12 mouse cellular contexts compared by ENCODE assay signal in genomic region chr7:142092991-142093390, GRCm38 (mm10). TPM values are rescaled to one million over a fixed set of nuclear protein-coding genes. Genes with fewer than 3 reads are reported as not detected.
DNase-seq lines count a peak whose midpoint lies in the region; ATAC-seq and TF ChIP-seq lines count a peak whose summit lies in the region.
"Had no signal": no experiment of that assay in that cellular context is flagged by ENCODE, and none has a peak within 500 bp of the region (broad histone marks: within the 10 kb centered on the region; RNA-seq: fewer than 3 reads in every experiment).

No protein-coding gene starts in this region.

- peak overlapping the region; percentile 92 for H3K9ac ChIP-seq in hindbrain, embryonic 12.5 days
- H3K9ac ChIP-seq in midbrain, postnatal 0 days (replicated peaks; ENCODE audit: low read length, poor library complexity, severe bottlenecking), result peak overlapping the region; percentile 93
- H3K9ac ChIP-seq: embryonic facial prominence, embryonic 12.5 days had no signal

- ATAC-seq in hindbrain, embryonic 12.5 days (ENCODE audit: low FRiP score), result no peak
- no peak for ATAC-seq in midbrain, postnatal 0 days (ENCODE audit: low FRiP score)

- DNase-seq in layer of hippocampus, adult 2 months (ENCODE audit: low spot score in 2 of 2), result no peak
- DNase-seq in layer of hippocampus, adult 8-10 months (ENCODE audit: low spot score in 2 of 2), result no peak
- no peak for DNase-seq in forebrain, embryonic 10.5 days (ENCODE audit: extremely low spot score, low spot score)
- DNase-seq in midbrain, postnatal 0 days (ENCODE audit: low spot score), result no peak
- DNase-seq in thymus, postnatal 4 days, result no peak
- DNase-seq in kidney, postnatal 4 days, result no peak
- no peak for DNase-seq in layer of hippocampus, postnatal 25 days (ENCODE audit: extremely low spot score in 1 of 2, low spot score in 1 of 2)

- H3K4me2 ChIP-seq in hindbrain, embryonic 12.5 days (replicated peaks), result peak overlapping the region; percentile 84
- peak overlapping the region; percentile 98 for H3K4me2 ChIP-seq in midbrain, postnatal 0 days (ENCODE audit: low read depth, low read length, poor library complexity, severe bottlenecking)

- peaks cover 84% of the 10 kb centered on the region for H3K4me1 ChIP-seq in forebrain, embryonic 10.5 days
- peaks cover 74% of the 10 kb centered on the region for H3K4me1 ChIP-seq in hindbrain, embryonic 12.5 days
- H3K4me1 ChIP-seq in midbrain, postnatal 0 days (ENCODE audit: insufficient read depth, low read length), result peaks cover 51% of the 10 kb centered on the region

- no peaks in the 10 kb centered on the region for H3K9me3 ChIP-seq in forebrain, embryonic 10.5 days
- no peaks in the 10 kb centered on the region for H3K9me3 ChIP-seq in hindbrain, embryonic 12.5 days (replicated peaks)
- H3K9me3 ChIP-seq in midbrain, postnatal 0 days (ENCODE audit: low read length), result no peaks in the 10 kb centered on the region
- H3K9me3 ChIP-seq: embryonic facial prominence, embryonic 12.5 days had no signal

- WGBS in forebrain, embryonic 10.5 days, result 63% methylated on average over 1 of the region's 1 CpGs
- 38% methylated on average over 1 of the region's 1 CpGs for WGBS in hindbrain, embryonic 12.5 days
- WGBS in midbrain, postnatal 0 days, result 21% methylated on average over 1 of the region's 1 CpGs

- peaks cover 1% of the 10 kb centered on the region; the same call in 1 of the 2 replicates for H3K36me3 ChIP-seq in forebrain, embryonic 10.5 days (replicated peaks)
- no peaks in the 10 kb centered on the region for H3K36me3 ChIP-seq in hindbrain, embryonic 12.5 days
- H3K36me3 ChIP-seq in midbrain, postnatal 0 days (ENCODE audit: insufficient read depth, low read length), result peaks cover 10% of the 10 kb centered on the region
- H3K36me3 ChIP-seq: embryonic facial prominence, embryonic 12.5 days; G1E had no signal

- H3K4me3 ChIP-seq in layer of hippocampus, adult 2 months, result peak overlapping the region; percentile 93
- peak overlapping the region; percentile 74; the same call in 1 of the 2 replicates for H3K4me3 ChIP-seq in forebrain, embryonic 10.5 days
- peak overlapping the region; percentile 86 for H3K4me3 ChIP-seq in hindbrain, embryonic 12.5 days
- peak overlapping the region; percentile 85 for H3K4me3 ChIP-seq in midbrain, postnatal 0 days (ENCODE audit: low read depth, low read length)

- no peak for TF ChIP-seq CTCF in layer of hippocampus, adult 2 months (conservative IDR thresholded peaks at IDR 0.05)
- no peak for TF ChIP-seq CTCF in midbrain, postnatal 0 days (IDR thresholded peaks at IDR 0.05)

- H3K27me3 ChIP-seq in forebrain, embryonic 10.5 days (ENCODE audit: poor library complexity, severe bottlenecking), result peaks cover 99% of the 10 kb centered on the region
- H3K27me3 ChIP-seq in hindbrain, embryonic 12.5 days, result peaks cover 37% of the 10 kb centered on the region
- no peaks in the 10 kb centered on the region for H3K27me3 ChIP-seq in midbrain, postnatal 0 days (ENCODE audit: insufficient read depth, low read length)

- peak overlapping the region; percentile 99 for H3K27ac ChIP-seq in layer of hippocampus, adult 2 months
- H3K27ac ChIP-seq in forebrain, embryonic 10.5 days, result no peak overlapping the region
- H3K27ac ChIP-seq in hindbrain, embryonic 12.5 days, result peak overlapping the region; percentile 78
- peak overlapping the region; percentile 62 for H3K27ac ChIP-seq in midbrain, postnatal 0 days (ENCODE audit: low read depth, low read length)
- H3K27ac ChIP-seq: embryonic facial prominence, embryonic 12.5 days had no signal

RNA-seq across cellular contexts. Expression of gene Dusp8, which starts 2.7 kb away (rescaled TPM):
- 100 to 1,000 TPM; 126 to 127 TPM for total RNA-seq in layer of hippocampus, adult 2 months (2021)
- 100 to 1,000 TPM; 103 to 110 (median 106) TPM for total RNA-seq in layer of hippocampus, adult 8-10 months (2022)
- 3.6 and 7.3 TPM in 2 replicates for polyA plus RNA-seq in forebrain, embryonic 10.5 days (2016; fragmentation: Nextera tagmentation; extraction: Ambion mirVana)
- polyA plus RNA-seq in hindbrain, embryonic 12.5 days (2016; fragmentation: Nextera tagmentation; extraction: Ambion mirVana), result 49.1 and 53.8 TPM in 2 replicates
- total RNA-seq in midbrain, postnatal 0 days (2014; rRNA removed), result 144 and 175 TPM in 2 replicates
- polyA plus RNA-seq in midbrain, postnatal 0 days (2015; fragmentation: Nextera tagmentation; extraction: Ambion mirVana), result 94.2 and 99.9 TPM in 2 replicates
- 100 to 1,000 TPM; 127 to 139 TPM for total RNA-seq in layer of hippocampus, postnatal 25 days (2021)
- polyA plus RNA-seq: G1E had no signal

RNA-seq across cellular contexts. Expression of gene Gm45618, which starts 27.5 kb away (rescaled TPM):
- not detected for total RNA-seq in layer of hippocampus, adult 2 months (2021)
- not detected for total RNA-seq in layer of hippocampus, adult 8-10 months (2022)
- polyA plus RNA-seq in forebrain, embryonic 10.5 days (2016; fragmentation: Nextera tagmentation; extraction: Ambion mirVana), result 0.38 TPM in 1 of 2 replicates, not detected in the other
- not detected in 2 replicates for polyA plus RNA-seq in hindbrain, embryonic 12.5 days (2016; fragmentation: Nextera tagmentation; extraction: Ambion mirVana)
- not detected in 2 replicates for total RNA-seq in midbrain, postnatal 0 days (2014; rRNA removed)
- not detected in 2 replicates for polyA plus RNA-seq in midbrain, postnatal 0 days (2015; fragmentation: Nextera tagmentation; extraction: Ambion mirVana)
- not detected for total RNA-seq in layer of hippocampus, postnatal 25 days (2021)
- total RNA-seq: G1E; left cerebral cortex, postnatal 25 days had no signal
- polyA plus RNA-seq: embryonic facial prominence, embryonic 12.5 days; G1E; small intestine, adult 2 months had no signal

RNA-seq across cellular contexts. Expression of gene Mob2, which starts 32.1 kb away (rescaled TPM):
- total RNA-seq in layer of hippocampus, adult 2 months (2021), result 10 to 100 TPM; 29.0 to 29.3 TPM
- 10 to 100 TPM; 28.9 to 34.4 (median 30.9) TPM for total RNA-seq in layer of hippocampus, adult 8-10 months (2022)
- 60.9 and 65.7 TPM in 2 replicates for polyA plus RNA-seq in forebrain, embryonic 10.5 days (2016; fragmentation: Nextera tagmentation; extraction: Ambion mirVana)
- 48.0 and 48.8 TPM in 2 replicates for polyA plus RNA-seq in hindbrain, embryonic 12.5 days (2016; fragmentation: Nextera tagmentation; extraction: Ambion mirVana)
- 27.4 and 31.6 TPM in 2 replicates for total RNA-seq in midbrain, postnatal 0 days (2014; rRNA removed)
- polyA plus RNA-seq in midbrain, postnatal 0 days (2015; fragmentation: Nextera tagmentation; extraction: Ambion mirVana), result 38.0 and 41.3 TPM in 2 replicates
- 10 to 100 TPM; 27.0 to 29.1 TPM for total RNA-seq in layer of hippocampus, postnatal 25 days (2021)

RNA-seq across cellular contexts. Expression of gene Gm39115, which starts 42.8 kb away (rescaled TPM):
- total RNA-seq in layer of hippocampus, adult 2 months (2021), result not detected
- total RNA-seq in layer of hippocampus, adult 8-10 months (2022), result not detected
- not detected in 2 replicates for polyA plus RNA-seq in forebrain, embryonic 10.5 days (2016; fragmentation: Nextera tagmentation; extraction: Ambion mirVana)
- not detected in 2 replicates for polyA plus RNA-seq in hindbrain, embryonic 12.5 days (2016; fragmentation: Nextera tagmentation; extraction: Ambion mirVana)
- not detected in 2 replicates for total RNA-seq in midbrain, postnatal 0 days (2014; rRNA removed)
- polyA plus RNA-seq in midbrain, postnatal 0 days (2015; fragmentation: Nextera tagmentation; extraction: Ambion mirVana), result not detected in 2 replicates
- not detected for total RNA-seq in layer of hippocampus, postnatal 25 days (2021)
- total RNA-seq: G1E; left cerebral cortex, postnatal 25 days had no signal
- polyA plus RNA-seq: embryonic facial prominence, embryonic 12.5 days; G1E; small intestine, adult 2 months had no signal

RNA-seq across cellular contexts. Expression of gene Gm45337, which starts 51.4 kb away (rescaled TPM):
- total RNA-seq in layer of hippocampus, adult 2 months (2021), result not detected
- not detected for total RNA-seq in layer of hippocampus, adult 8-10 months (2022)
- not detected in 2 replicates for polyA plus RNA-seq in forebrain, embryonic 10.5 days (2016; fragmentation: Nextera tagmentation; extraction: Ambion mirVana)
- polyA plus RNA-seq in hindbrain, embryonic 12.5 days (2016; fragmentation: Nextera tagmentation; extraction: Ambion mirVana), result not detected in 2 replicates
- total RNA-seq in midbrain, postnatal 0 days (2014; rRNA removed), result not detected in 2 replicates
- polyA plus RNA-seq in midbrain, postnatal 0 days (2015; fragmentation: Nextera tagmentation; extraction: Ambion mirVana), result not detected in 2 replicates
- not detected for total RNA-seq in layer of hippocampus, postnatal 25 days (2021)
- total RNA-seq: G1E; left cerebral cortex, postnatal 25 days had no signal
- polyA plus RNA-seq: embryonic facial prominence, embryonic 12.5 days; G1E; small intestine, adult 2 months had no signal
